Mouse (Mus musculus): ENCODE results near the gene Itpr1.

DNA sequence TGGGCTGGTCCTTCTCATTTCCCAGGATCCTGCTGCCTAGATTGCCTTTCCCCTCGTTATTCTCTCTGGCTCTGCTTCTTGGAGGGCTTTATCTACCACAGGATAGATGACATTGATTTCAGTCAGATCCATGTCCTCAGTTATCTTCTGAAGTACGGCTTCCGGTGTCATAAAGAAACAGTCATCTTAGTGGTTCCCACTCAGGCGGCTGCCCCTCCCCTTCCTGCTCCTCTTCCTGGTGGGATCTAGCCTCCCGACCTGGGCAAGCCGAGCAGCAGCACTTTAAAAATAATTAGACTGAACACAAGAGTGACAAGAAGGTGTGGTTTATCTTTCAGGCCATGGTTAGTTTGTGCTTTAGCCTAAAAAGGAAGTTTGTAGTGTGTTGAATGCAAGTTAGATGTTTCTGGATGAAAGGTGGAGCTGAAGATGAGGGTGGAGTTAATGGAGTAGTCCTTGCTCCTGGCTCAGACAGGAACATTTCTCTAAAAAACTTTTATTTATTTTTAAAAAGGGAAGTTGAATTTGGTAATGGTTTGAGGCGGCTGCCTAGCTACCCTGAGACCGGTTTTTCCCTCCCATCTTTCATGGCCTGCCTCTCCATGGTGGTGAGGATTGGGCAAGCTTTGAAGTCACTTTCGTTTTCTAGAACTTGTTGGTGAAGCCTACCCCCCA is 94.2 kb downstream of the Itpr1 start:
- TF ChIP-seq CTCF (IDR thresholded peaks at IDR 0.05; ENCODE audit: low read depth, low read length) = no peak
- TF ChIP-seq POLR2A (IDR thresholded peaks at IDR 0.05; ENCODE audit: insufficient read depth, low read length) = no peak

All from ES-Bruce4 (cell line).